Mouse (Mus musculus): Measurements from ENCODE around the gene Vps53. TPM values are rescaled to one million over a fixed set of nuclear protein-coding genes. Genes with fewer than 3 reads are reported as not detected.

Gene Vps53
- polyA plus RNA-seq, 1 experiment from 2014 or later: 63.8 TPM

GRCm38 (mm10) chr11:76033359-76033758 is 146.1 kb downstream of the Vps53 start:
- no peaks in the 10 kb centered on the region for H3K36me3 ChIP-seq (ENCODE audit: control insufficient read depth, insufficient read depth, low read length)
- DNase-seq (ENCODE audit: low spot score) (no peak), ATAC-seq (no peak)
- no peak overlapping the region for H3K9ac ChIP-seq (ENCODE audit: low read length)
- no peak overlapping the region for H3K4me2 ChIP-seq (ENCODE audit: low read length)
- 87% methylated on average over 6 of the region's 6 CpGs for WGBS
- H3K4me1 ChIP-seq (ENCODE audit: control insufficient read depth, insufficient read depth, low read length): no peaks in the 10 kb centered on the region
- H3K9me3 ChIP-seq (replicated peaks; ENCODE audit: control insufficient read depth, low read length): no peaks in the 10 kb centered on the region
- no peak overlapping the region for H3K4me3 ChIP-seq (ENCODE audit: low read depth, low read length)
- no peak overlapping the region for H3K27ac ChIP-seq (ENCODE audit: low read depth, low read length)
- no peaks in the 10 kb centered on the region for H3K27me3 ChIP-seq (replicated peaks; ENCODE audit: control insufficient read depth, insufficient read depth, low read length)

- peaks cover 4% of the 10 kb centered on the region; the same call in 1 of the 2 replicates for H3K4me1 ChIP-seq (ENCODE audit: control insufficient read depth, insufficient read depth, low read length)
- no peak overlapping the region for H3K27ac ChIP-seq (ENCODE audit: low read depth, low read length)
- peaks cover 3% of the 10 kb centered on the region for H3K27me3 ChIP-seq (replicated peaks; ENCODE audit: control insufficient read depth, insufficient read depth, low read length)
- WGBS: 1% methylated on average over 11 of the region's 14 CpGs
- DNase-seq (ENCODE audit: low spot score) (no peak), ATAC-seq (peak; percentile 24; the same call in 1 of the 2 replicates)
- H3K36me3 ChIP-seq (ENCODE audit: control insufficient read depth, insufficient read depth, low read length): no peaks in the 10 kb centered on the region
- peak overlapping the region; percentile 93 for H3K4me2 ChIP-seq (ENCODE audit: low read length)
- H3K4me3 ChIP-seq (ENCODE audit: low read depth, low read length): peak overlapping the region; percentile 56
- H3K9ac ChIP-seq (ENCODE audit: low read length): peak overlapping the region; percentile 68
- no peaks in the 10 kb centered on the region for H3K9me3 ChIP-seq (replicated peaks; ENCODE audit: control insufficient read depth, low read length)
These were observed 151.4 kb downstream of the Vps53 start for GRCm38 (mm10) chr11:76028072-76028465.

GRCm38 (mm10) chr11:76027139-76028071 is 152.0 kb downstream of the Vps53 start, which contains the start of gene Rflnb:
TSS of gene Rflnb (minus strand) at chr11:76027782.
- no peaks in the 10 kb centered on the region for H3K36me3 ChIP-seq (ENCODE audit: control insufficient read depth, insufficient read depth, low read length)
- peaks cover 4% of the 10 kb centered on the region; the same call in 1 of the 2 replicates for H3K4me1 ChIP-seq (ENCODE audit: control insufficient read depth, insufficient read depth, low read length)
- H3K27me3 ChIP-seq (replicated peaks; ENCODE audit: control insufficient read depth, insufficient read depth, low read length): peaks cover 3% of the 10 kb centered on the region
- peak; percentile 74 for DNase-seq (ENCODE audit: low spot score)
- H3K9me3 ChIP-seq (replicated peaks; ENCODE audit: control insufficient read depth, low read length): no peaks in the 10 kb centered on the region
- peak within 1 kb of the TSS; percentile 93 for H3K4me2 ChIP-seq (ENCODE audit: low read length)
- H3K9ac ChIP-seq (ENCODE audit: low read length): peak within 1 kb of the TSS; percentile 68
- ATAC-seq: peak; percentile 89
- WGBS: under 1% methylated on average over 88 of the region's 112 CpGs
- H3K4me3 ChIP-seq (ENCODE audit: low read depth, low read length): peak within 1 kb of the TSS; percentile 56
- no peak within 1 kb of the TSS for H3K27ac ChIP-seq (ENCODE audit: low read depth, low read length)

- Histone ChIP-seq H3K4me2 (ENCODE audit: low read length) (peak overlapping the region; percentile 93), H3K9ac (ENCODE audit: low read length) (peak overlapping the region; percentile 68), H3K27ac (ENCODE audit: low read depth, low read length) (no peak overlapping the region), H3K4me3 (ENCODE audit: low read depth, low read length) (peak overlapping the region; percentile 56), H3K9me3 (replicated peaks; ENCODE audit: control insufficient read depth, low read length) (no peaks in the 10 kb centered on the region), H3K4me1 (ENCODE audit: control insufficient read depth, insufficient read depth, low read length) (peaks cover 4% of the 10 kb centered on the region; the same call in 1 of the 2 replicates), H3K36me3 (ENCODE audit: control insufficient read depth, insufficient read depth, low read length) (no peaks in the 10 kb centered on the region), H3K27me3 (replicated peaks; ENCODE audit: control insufficient read depth, insufficient read depth, low read length) (peaks cover 3% of the 10 kb centered on the region)
- ATAC-seq (no peak), DNase-seq (ENCODE audit: low spot score) (no peak)
- WGBS: 3% methylated on average over 13 of the region's 14 CpGs
These were observed 152.8 kb downstream of the Vps53 start for GRCm38 (mm10) chr11:76026527-76027138.

- H3K36me3 ChIP-seq (ENCODE audit: control insufficient read depth, insufficient read depth, low read length): no peaks in the 10 kb centered on the region
- H3K4me3 ChIP-seq (ENCODE audit: low read depth, low read length): no peak overlapping the region
- H3K9me3 ChIP-seq (replicated peaks; ENCODE audit: control insufficient read depth, low read length): no peaks in the 10 kb centered on the region
- H3K4me2 ChIP-seq (ENCODE audit: low read length): no peak overlapping the region
- 61% methylated on average over 7 of the region's 7 CpGs for WGBS
- no peak overlapping the region for H3K27ac ChIP-seq (ENCODE audit: low read depth, low read length)
- H3K9ac ChIP-seq (ENCODE audit: low read length): no peak overlapping the region
- ATAC-seq (no peak), DNase-seq (ENCODE audit: low spot score) (no peak)
- H3K27me3 ChIP-seq (replicated peaks; ENCODE audit: control insufficient read depth, insufficient read depth, low read length): peaks cover 3% of the 10 kb centered on the region
- peaks cover 4% of the 10 kb centered on the region; the same call in 1 of the 2 replicates for H3K4me1 ChIP-seq (ENCODE audit: control insufficient read depth, insufficient read depth, low read length)
These were observed 154.3 kb downstream of the Vps53 start for GRCm38 (mm10) chr11:76025080-76025583.

- H3K4me3 ChIP-seq (ENCODE audit: low read depth, low read length): no peak overlapping the region
- no peaks in the 10 kb centered on the region for H3K9me3 ChIP-seq (replicated peaks; ENCODE audit: control insufficient read depth, low read length)
- no peak overlapping the region for H3K9ac ChIP-seq (ENCODE audit: low read length)
- no peaks in the 10 kb centered on the region for H3K4me1 ChIP-seq (ENCODE audit: control insufficient read depth, insufficient read depth, low read length)
- no peak for DNase-seq (ENCODE audit: low spot score)
- no peaks in the 10 kb centered on the region for H3K27me3 ChIP-seq (replicated peaks; ENCODE audit: control insufficient read depth, insufficient read depth, low read length)
- no peak overlapping the region for H3K4me2 ChIP-seq (ENCODE audit: low read length)
- no peak for ATAC-seq
- no peak overlapping the region for H3K27ac ChIP-seq (ENCODE audit: low read depth, low read length)
- H3K36me3 ChIP-seq (ENCODE audit: control insufficient read depth, insufficient read depth, low read length): no peaks in the 10 kb centered on the region
- 91% methylated on average over 9 of the region's 9 CpGs for WGBS
These were observed 158.5 kb downstream of the Vps53 start for GRCm38 (mm10) chr11:76020916-76021315.

- no peak overlapping the region for H3K27ac ChIP-seq (ENCODE audit: low read depth, low read length)
- no peak for ATAC-seq
- WGBS: 81% methylated on average over 4 of the region's 4 CpGs
These were observed 159.6 kb downstream of the Vps53 start for GRCm38 (mm10) chr11:76019879-76020278.

GRCm38 (mm10) chr11:76015814-76016213 is 163.6 kb downstream of the Vps53 start:
- Histone ChIP-seq H3K27me3 (replicated peaks; ENCODE audit: control insufficient read depth, insufficient read depth, low read length) (no peaks in the 10 kb centered on the region), H3K27ac (ENCODE audit: low read depth, low read length) (no peak overlapping the region), H3K36me3 (ENCODE audit: control insufficient read depth, insufficient read depth, low read length) (no peaks in the 10 kb centered on the region), H3K4me1 (ENCODE audit: control insufficient read depth, insufficient read depth, low read length) (no peaks in the 10 kb centered on the region), H3K9me3 (replicated peaks; ENCODE audit: control insufficient read depth, low read length) (no peaks in the 10 kb centered on the region), H3K4me3 (ENCODE audit: low read depth, low read length) (no peak overlapping the region), H3K9ac (ENCODE audit: low read length) (no peak overlapping the region), H3K4me2 (ENCODE audit: low read length) (no peak overlapping the region)
- WGBS: 67% methylated on average over 4 of the region's 4 CpGs
- DNase-seq (ENCODE audit: low spot score) (no peak), ATAC-seq (no peak)

More at GRCm38 (mm10) chr11:76019879-76020278, 159.6 kb downstream of the Vps53 start:
- Histone ChIP-seq H3K4me3 (ENCODE audit: low read depth, low read length) (no peak overlapping the region), H3K4me2 (ENCODE audit: low read length) (no peak overlapping the region), H3K4me1 (ENCODE audit: control insufficient read depth, insufficient read depth, low read length) (no peaks in the 10 kb centered on the region), H3K27me3 (replicated peaks; ENCODE audit: control insufficient read depth, insufficient read depth, low read length) (no peaks in the 10 kb centered on the region), H3K9me3 (replicated peaks; ENCODE audit: control insufficient read depth, low read length) (no peaks in the 10 kb centered on the region), H3K9ac (ENCODE audit: low read length) (no peak overlapping the region), H3K36me3 (ENCODE audit: control insufficient read depth, insufficient read depth, low read length) (no peaks in the 10 kb centered on the region)
- DNase-seq (ENCODE audit: low spot score): no peak

Measured in forebrain, embryonic 14.5 days (tissue).